Mouse (Mus musculus) heart, postnatal 10 days (tissue): ENCODE measurements around the gene Ccl28. TPM values are rescaled to one million over a fixed set of nuclear protein-coding genes. Genes with fewer than 3 reads are reported as not detected.
"Not testable (repeated sequence)": the region's sequence is repeated elsewhere in the genome, so short reads cannot be mapped to it uniquely, and the experiment has no call there.

Experiments
- DNase-seq, 2 experiments: peaks; one replicate each; pipeline ENCODE4 v3.0.0; 2021
- intact Hi-C: fragments of 180-260 bp; cut with DNase I; formaldehyde crosslinking; loops from one replicate; pipeline ENCODE4 v1.15.1; 2025
- total RNA-seq, 2 experiments: library from RNA; stranded (reverse); gene quantifications; 2 replicates each; pipeline ENCODE4 v1.2.3; 2021

Ccl28 gene
- under 1 TPM in 1 of 2 experiments, not detected in 1; 0.20 TPM for total RNA-seq

DNA sequence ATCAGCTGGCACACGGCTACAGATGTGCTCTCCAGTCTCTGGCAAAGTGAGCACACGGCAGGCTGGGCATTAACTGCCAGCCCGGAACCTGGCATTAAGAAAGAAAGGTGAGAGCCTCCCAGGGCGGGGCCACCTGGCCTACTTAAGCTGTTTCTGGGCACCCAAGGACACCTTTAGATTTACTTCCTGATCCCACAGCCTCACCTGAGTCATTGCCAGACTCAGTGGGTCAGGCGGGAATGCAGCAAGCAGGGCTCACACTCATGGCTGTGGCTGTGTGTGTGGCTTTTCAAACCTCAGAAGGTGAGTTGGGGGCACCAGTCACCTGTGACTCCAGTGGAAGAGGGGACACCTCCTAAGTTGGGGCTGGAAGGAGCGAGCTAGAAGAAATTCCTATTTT is at the start of gene Ccl28:
Gene Ccl28, plus strand, starts transcription at position 186 of the 400 bp plus-strand sequence.
- intact Hi-C loops: no loop called here
- no peak for DNase-seq

DNA sequence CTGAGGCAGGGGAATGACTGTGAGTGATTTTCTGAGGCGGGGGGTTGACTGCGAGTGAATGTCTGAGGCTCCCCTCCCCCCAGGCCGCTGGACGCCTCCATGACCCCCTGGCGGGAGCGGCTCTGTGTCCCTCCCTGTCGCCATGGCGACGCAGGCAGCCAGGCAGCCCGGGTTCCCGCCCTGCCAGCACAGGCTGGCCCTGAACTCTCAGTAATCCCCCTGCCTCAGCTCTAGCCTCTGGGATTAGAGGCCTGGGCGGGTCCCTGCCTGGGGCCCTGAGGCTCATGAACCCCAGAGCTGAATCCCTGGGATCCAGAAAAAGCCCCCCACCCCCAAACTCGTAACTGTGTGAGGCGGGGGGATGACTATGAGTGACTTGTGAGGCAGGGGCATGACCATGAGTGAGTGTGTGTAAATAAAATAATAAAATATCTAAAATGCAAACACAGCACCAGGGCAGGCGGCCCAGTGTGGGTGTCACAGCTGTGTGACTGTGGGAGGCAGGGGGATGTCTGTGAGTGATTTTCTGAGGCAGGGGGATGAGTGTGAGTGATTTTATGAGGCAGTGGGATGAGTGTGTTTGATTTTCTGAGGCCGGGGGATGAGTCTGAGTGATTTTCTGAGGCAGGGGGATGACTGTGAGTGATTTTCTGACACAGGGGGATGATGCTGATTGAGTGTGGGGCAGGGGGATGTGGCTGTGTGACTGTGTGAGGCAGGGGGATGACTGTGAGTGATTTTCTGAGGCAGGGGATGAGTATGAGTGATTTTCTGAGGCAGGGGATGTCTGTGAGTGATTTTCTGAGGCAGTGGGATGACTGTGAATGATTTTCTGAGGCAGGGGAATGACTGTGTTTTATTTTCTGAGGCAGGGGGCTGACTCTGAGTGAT is 27.1 kb upstream of the Ccl28 start:
- intact Hi-C loops: not testable (repeated sequence)
- peak in 1 of 2 experiments; percentile 22 for DNase-seq

- intact Hi-C loops: not testable (repeated sequence)
- peak in 1 of 2 experiments; percentile 22 for DNase-seq
Measured at GRCm38 (mm10) chr13:119598466-119598865, 25.2 kb upstream of the Ccl28 start.

- intact Hi-C loops, DNase-seq: not testable (repeated sequence)
Measured at GRCm38 (mm10) chr13:119599066-119599465, 24.6 kb upstream of the Ccl28 start.

DNA sequence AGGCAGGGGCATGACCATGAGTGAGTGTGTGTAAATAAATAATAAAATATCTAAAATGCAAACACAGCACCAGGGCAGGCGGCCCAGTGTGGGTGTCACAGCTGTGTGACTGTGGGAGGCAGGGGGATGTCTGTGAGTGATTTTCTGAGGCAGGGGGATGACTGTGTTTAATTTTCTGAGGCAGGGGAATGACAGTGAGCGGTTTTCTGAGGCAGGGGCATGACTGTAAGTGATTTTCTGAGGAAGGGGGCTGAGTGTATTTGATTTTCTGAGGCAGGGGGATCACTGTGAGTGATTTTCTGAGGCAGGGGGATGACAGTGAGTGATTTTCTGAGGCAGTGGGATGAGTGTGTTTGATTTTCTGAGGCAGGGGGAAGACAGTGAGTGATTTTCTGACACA is 24.1 kb upstream of the Ccl28 start:
- DNase-seq, intact Hi-C loops: not testable (repeated sequence)

DNA sequence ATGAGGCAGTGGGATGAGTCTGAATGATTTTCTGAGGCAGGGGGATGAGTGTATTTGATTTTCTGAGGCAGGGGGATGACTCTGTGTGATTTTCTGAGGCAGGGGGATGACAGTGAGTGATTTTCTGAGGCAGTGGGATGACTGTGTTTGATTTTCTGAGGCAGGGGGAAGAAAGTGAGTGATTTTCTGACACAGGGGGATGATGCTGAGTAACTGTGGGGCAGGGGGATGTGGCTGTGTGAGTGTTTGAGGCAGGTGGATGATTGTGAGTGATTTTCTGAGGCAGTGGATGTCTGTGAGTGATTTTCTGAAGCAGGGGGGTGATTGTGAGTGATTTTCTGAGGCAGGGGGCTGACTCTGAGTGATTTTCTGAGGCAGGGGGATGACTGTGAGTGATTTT is 23.5 kb upstream of the Ccl28 start:
- DNase-seq: peak; percentile 15 to 39
- intact Hi-C loops: not testable (repeated sequence)

- intact Hi-C loops: not testable (repeated sequence)
- DNase-seq: peak; percentile 34 to 59
Measured at GRCm38 (mm10) chr13:119602688-119603331, 20.8 kb upstream of the Ccl28 start.

DNA sequence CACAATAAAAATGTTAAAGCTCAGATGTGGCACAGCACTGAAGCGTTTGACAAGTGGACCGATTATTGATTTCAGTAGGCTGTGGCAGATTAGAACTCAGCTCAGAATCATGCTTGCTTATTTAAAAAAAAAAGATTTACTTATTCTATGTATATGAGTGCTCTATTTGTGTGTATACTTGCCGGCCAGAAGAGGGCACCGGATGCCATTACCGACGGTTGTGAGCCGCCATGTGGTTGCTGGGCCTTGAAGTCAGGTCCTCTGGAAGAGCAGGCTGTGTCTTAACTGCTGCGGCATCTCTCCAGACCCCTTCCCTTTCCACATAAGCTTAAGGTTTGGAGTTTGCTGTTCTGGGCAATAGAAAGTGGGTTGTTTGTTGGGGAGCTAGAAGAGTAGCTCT is 19.7 kb upstream of the Ccl28 start:
- DNase-seq, intact Hi-C loops: not testable (repeated sequence)

DNA sequence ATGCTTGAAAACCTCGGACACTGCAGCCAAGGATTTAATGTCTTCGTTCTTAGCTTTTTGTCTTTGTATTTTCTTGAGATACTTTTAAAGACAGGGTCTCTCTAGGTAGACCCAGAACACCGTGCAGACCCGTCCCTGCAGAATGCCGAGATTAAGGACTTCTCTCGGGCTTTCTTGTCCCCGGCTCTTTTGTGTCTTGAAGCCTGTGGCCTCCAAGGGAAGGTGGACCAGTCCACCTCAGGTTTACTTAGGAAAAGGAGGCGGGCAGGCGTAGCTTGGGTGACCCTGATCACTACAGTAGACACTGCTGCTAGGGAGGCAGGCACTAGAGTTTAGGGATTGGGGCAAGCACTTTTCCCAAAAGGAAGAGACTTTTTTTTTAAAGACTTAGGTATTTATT is 19.3 kb upstream of the Ccl28 start:
- DNase-seq, intact Hi-C loops: not testable (repeated sequence)

- intact Hi-C loops: no loop called here
- no peak for DNase-seq
Measured at GRCm38 (mm10) chr13:119618841-119619240, 4.8 kb upstream of the Ccl28 start.

DNA sequence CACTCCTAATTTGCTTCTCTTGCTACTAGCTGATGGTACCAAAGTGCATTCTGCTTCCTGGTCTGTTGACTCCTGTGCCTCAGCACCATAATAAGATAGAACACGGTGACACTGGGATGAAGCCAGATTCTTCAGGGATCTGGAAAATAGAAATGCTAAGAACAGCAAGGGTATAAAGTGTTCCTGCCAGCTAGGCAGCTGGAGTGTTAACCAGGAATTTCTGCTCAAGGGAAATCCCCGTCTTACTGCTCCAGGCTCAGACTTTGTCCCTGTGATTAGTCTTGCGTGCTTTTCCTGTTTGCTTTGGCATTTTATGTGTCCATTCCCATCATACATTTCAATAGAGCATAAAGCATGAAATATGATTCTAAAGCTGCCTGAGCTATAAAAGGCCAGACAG is 3.9 kb upstream of the Ccl28 start:
- intact Hi-C loops: no loop called here
- no peak for DNase-seq

DNA sequence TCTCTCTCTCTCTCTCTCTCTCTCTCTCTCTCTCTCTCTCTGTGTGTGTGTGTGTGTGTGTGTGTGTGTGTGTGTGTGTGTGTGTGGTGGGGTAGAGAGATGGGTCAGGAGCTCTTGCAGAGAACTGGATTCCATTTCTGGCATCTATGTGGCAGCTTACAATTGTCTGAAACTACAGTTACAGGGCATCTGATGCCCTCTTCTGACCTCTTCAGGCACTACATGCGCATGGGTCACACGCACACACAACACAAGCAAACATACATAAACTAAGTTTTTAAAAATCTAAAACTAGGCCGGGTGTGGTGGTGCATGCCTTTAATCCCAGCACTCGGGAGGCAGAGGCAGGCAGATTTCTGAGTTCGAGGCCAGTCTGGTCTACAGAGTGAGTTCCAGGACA is 2.3 kb downstream of the Ccl28 start:
- peak; percentile 29 to 31 for DNase-seq
- intact Hi-C loops: not testable (repeated sequence)

- DNase-seq: peak; percentile 84 to 87
- intact Hi-C loops: no loop called here
Measured at GRCm38 (mm10) chr13:119631482-119632155, 8.0 kb downstream of the Ccl28 start.

- intact Hi-C loops: no loop called here
- no peak for DNase-seq
Measured at GRCm38 (mm10) chr13:119632156-119632548, 8.5 kb downstream of the Ccl28 start.

GRCm38 (mm10) chr13:119635496-119635895 is 11.9 kb downstream of the Ccl28 start:
- no peak for DNase-seq
- intact Hi-C loops: no loop called here

GRCm38 (mm10) chr13:119637837-119638236 is 14.2 kb downstream of the Ccl28 start:
- no peak for DNase-seq

GRCm38 (mm10) chr13:119638449-119638848 is 14.8 kb downstream of the Ccl28 start:
- DNase-seq: no peak
- intact Hi-C loops: no loop called here

More at GRCm38 (mm10) chr13:119637837-119638236, 14.2 kb downstream of the Ccl28 start:
- intact Hi-C loops: no loop called here

- no peak for DNase-seq
- intact Hi-C loops: no loop called here
Measured at GRCm38 (mm10) chr13:119639302-119639701, 15.7 kb downstream of the Ccl28 start.

GRCm38 (mm10) chr13:119640504-119640903 is 16.9 kb downstream of the Ccl28 start:
- DNase-seq: peak; percentile 22 to 45
- intact Hi-C loops: loop anchor here (1.0 to 5.0 kb wide), 3 partner anchors 84 to 147 kb away; no protein-coding TSS in a partner anchor

DNA sequence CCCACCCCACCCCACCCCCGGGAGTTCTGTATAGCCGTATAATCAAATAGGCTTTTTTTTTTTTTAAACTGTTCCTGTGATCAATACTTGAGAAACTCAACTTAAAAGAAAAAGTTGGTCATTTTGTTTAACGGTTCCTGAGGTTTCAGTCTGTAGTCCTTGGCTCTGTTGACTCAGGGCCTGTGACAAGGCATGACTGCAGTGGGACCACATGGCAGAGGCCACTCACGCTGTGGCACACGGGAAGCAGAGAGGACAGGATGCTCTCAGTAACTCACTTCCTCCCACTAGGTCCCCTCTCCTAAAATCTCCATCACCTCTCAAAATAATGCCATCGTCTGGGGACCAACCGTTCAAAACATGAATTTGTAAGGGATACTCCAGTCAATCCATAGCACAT is 17.5 kb downstream of the Ccl28 start:
- no peak for DNase-seq
- intact Hi-C loops: loop anchor here (2.0 to 5.0 kb wide), 2 partner anchors 84 to 146 kb away; no protein-coding TSS in a partner anchor

GRCm38 (mm10) chr13:119644769-119645168 is 21.1 kb downstream of the Ccl28 start:
- DNase-seq: no peak
- intact Hi-C loops: loop anchor here (2.0 to 5.0 kb wide), 2 partner anchors 42 to 143 kb away; no protein-coding TSS in a partner anchor
